ENCODE assay signal across 8 mouse cellular contexts in the genomic region with DNA sequence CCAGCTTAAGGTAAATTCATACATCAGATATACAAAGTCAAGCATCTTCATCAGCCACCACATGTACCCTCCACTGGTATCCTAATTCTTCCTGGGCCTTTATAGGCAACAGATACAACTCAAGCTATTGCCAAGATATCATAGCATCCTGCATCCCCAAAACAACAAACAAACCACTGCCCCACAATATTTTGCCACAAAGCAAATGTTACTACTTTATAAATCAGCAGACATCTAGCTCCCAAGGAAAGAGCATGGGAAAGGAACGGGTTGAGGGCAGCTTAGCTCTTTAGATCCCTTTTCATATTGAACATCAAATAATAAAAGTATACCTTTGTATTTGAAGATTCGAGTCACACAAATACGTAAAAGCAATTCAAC. TPM values are rescaled to one million over a fixed set of nuclear protein-coding genes. Genes with fewer than 3 reads are reported as not detected.
A peak's percentile ranks its signal among the peaks of the same experiment; 100 is the strongest.
DNase-seq lines count a peak whose midpoint lies in the region; ATAC-seq and TF ChIP-seq lines count a peak whose summit lies in the region.

No protein-coding gene starts in this region.

- 10% methylated on average over 3 of the region's 3 CpGs for WGBS in kidney, adult 2 months
- 19% methylated on average over 3 of the region's 3 CpGs for WGBS in hindbrain, embryonic 11.5 days
- WGBS in midbrain, embryonic 11.5 days: 9% methylated on average over 3 of the region's 3 CpGs

- TF ChIP-seq CTCF in kidney, adult 2 months (conservative IDR thresholded peaks at IDR 0.05; ENCODE audit: insufficient read depth, insufficient read length, low read depth, low read length): no peak
- no peak for TF ChIP-seq CTCF in bone marrow macrophage, adult 2 months (IDR thresholded peaks at IDR 0.05; ENCODE audit: low read depth, low read length)

- peak overlapping the region; percentile 86 for H3K27ac ChIP-seq in kidney, adult 2 months (ENCODE audit: insufficient read depth, low read depth, low read length)
- peak overlapping the region; percentile 82 for H3K27ac ChIP-seq in bone marrow macrophage, adult 2 months (ENCODE audit: insufficient read depth, low read depth, low read length)
- H3K27ac ChIP-seq in hindbrain, embryonic 11.5 days (ENCODE audit: low read depth, low read length): no peak overlapping the region
- peak overlapping the region; percentile 69; the same call in 1 of the 2 replicates for H3K27ac ChIP-seq in midbrain, embryonic 11.5 days (ENCODE audit: low read depth, low read length)

- H3K4me3 ChIP-seq in kidney, adult 2 months (ENCODE audit: insufficient read depth, low read depth, low read length): peak overlapping the region; percentile 80
- H3K4me3 ChIP-seq in bone marrow macrophage, adult 2 months (ENCODE audit: insufficient read depth, low read length): peak overlapping the region; percentile 64
- H3K4me3 ChIP-seq in hindbrain, embryonic 11.5 days (ENCODE audit: low read depth, low read length): peak overlapping the region; percentile 52
- peak overlapping the region; percentile 50 for H3K4me3 ChIP-seq in midbrain, embryonic 11.5 days (ENCODE audit: low read depth, low read length)

- peak overlapping the region; percentile 62 for H3K4me2 ChIP-seq in hindbrain, embryonic 11.5 days (replicated peaks; ENCODE audit: low read depth, low read length)
- peak overlapping the region; percentile 61 for H3K4me2 ChIP-seq in midbrain, embryonic 11.5 days

- no peak for TF ChIP-seq POLR2A in kidney, adult 2 months (IDR thresholded peaks at IDR 0.05; ENCODE audit: low read depth, low read length)
- no peak for TF ChIP-seq POLR2A in bone marrow macrophage, adult 2 months (IDR thresholded peaks at IDR 0.05; ENCODE audit: borderline replicate concordance, low read depth, low read length)

- H3K4me1 ChIP-seq in kidney, adult 2 months (ENCODE audit: control insufficient read depth, insufficient read depth, low read length): no peaks in the 10 kb centered on the region
- peaks cover 13% of the 10 kb centered on the region for H3K4me1 ChIP-seq in bone marrow macrophage, adult 2 months (ENCODE audit: control insufficient read depth, insufficient read depth, low read length)
- no peaks in the 10 kb centered on the region; the same call in 1 of the 2 replicates for H3K4me1 ChIP-seq in hindbrain, embryonic 11.5 days (replicated peaks; ENCODE audit: control insufficient read depth, insufficient read depth, low read length)
- no peaks in the 10 kb centered on the region for H3K4me1 ChIP-seq in midbrain, embryonic 11.5 days (ENCODE audit: control insufficient read depth, insufficient read depth, low read length)

- no peaks in the 10 kb centered on the region for H3K36me3 ChIP-seq in kidney, adult 2 months (ENCODE audit: control insufficient read depth, insufficient read depth, low read length)
- H3K36me3 ChIP-seq in hindbrain, embryonic 11.5 days (ENCODE audit: control insufficient read depth, insufficient read depth, low read length): no peaks in the 10 kb centered on the region
- no peaks in the 10 kb centered on the region for H3K36me3 ChIP-seq in midbrain, embryonic 11.5 days (ENCODE audit: control insufficient read depth, insufficient read depth, low read length)

- H3K9ac ChIP-seq in hindbrain, embryonic 11.5 days (ENCODE audit: low read depth, low read length): peak overlapping the region; percentile 80
- peak overlapping the region; percentile 83 for H3K9ac ChIP-seq in midbrain, embryonic 11.5 days (ENCODE audit: low read length)

- no peak for ATAC-seq in hindbrain, embryonic 11.5 days (ENCODE audit: low FRiP score)
- no peak for ATAC-seq in midbrain, embryonic 11.5 days (ENCODE audit: low FRiP score)
- no peak for ATAC-seq in cerebellum, adult (ENCODE audit: insufficient number of reproducible peaks, low FRiP score, low TSS enrichment)

- H3K9me3 ChIP-seq in hindbrain, embryonic 11.5 days (ENCODE audit: control insufficient read depth, low read length): no peaks in the 10 kb centered on the region
- no peaks in the 10 kb centered on the region for H3K9me3 ChIP-seq in midbrain, embryonic 11.5 days (ENCODE audit: control insufficient read depth, low read length)

- no peaks in the 10 kb centered on the region for H3K27me3 ChIP-seq in kidney, adult 2 months (replicated peaks; ENCODE audit: control insufficient read depth, insufficient read depth, low read length)
- no peaks in the 10 kb centered on the region for H3K27me3 ChIP-seq in hindbrain, embryonic 11.5 days (ENCODE audit: control insufficient read depth, insufficient read depth, low read length)
- H3K27me3 ChIP-seq in midbrain, embryonic 11.5 days (ENCODE audit: control insufficient read depth, insufficient read depth, low read length): no peaks in the 10 kb centered on the region

- no peak for DNase-seq in kidney, adult 2 months
- DNase-seq in kidney, adult 8-10 months: no peak
- no peak for DNase-seq in hindbrain, embryonic 11.5 days (ENCODE audit: low spot score)
- peak; percentile 90 for DNase-seq in midbrain, embryonic 11.5 days (ENCODE audit: low spot score, missing footprints)
- no peak for DNase-seq in kidney, postnatal 36 days
- no peak for DNase-seq in c-Kit-positive CD71-positive TER-119-positive erythroid progenitor cells, embryonic 14.5 days (ENCODE audit: low spot score)

RNA-seq across cellular contexts. Expression of a gene that starts 0.6 kb away (rescaled TPM):
- 4.7 and 5.2 TPM in 2 replicates for polyA plus RNA-seq in kidney, adult 2 months (2012; rRNA removed)
- polyA plus RNA-seq in bone marrow macrophage, adult 2 months (2012; ENCODE audit: insufficient read depth, insufficient read length, missing spikeins): 60.3 and 61.0 TPM in 2 replicates
- polyA plus RNA-seq in hindbrain, embryonic 11.5 days (2014; fragmentation: Nextera tagmentation; extraction: Ambion mirVana): 1.5 and 1.6 TPM in 2 replicates
- 1.3 and 1.8 TPM in 2 replicates for polyA plus RNA-seq in midbrain, embryonic 11.5 days (2014; fragmentation: Nextera tagmentation; extraction: Ambion mirVana)

RNA-seq across cellular contexts. Expression of a gene that starts 57.0 kb away (rescaled TPM):
- polyA plus RNA-seq in kidney, adult 2 months (2012; rRNA removed): 4.6 and 4.9 TPM in 2 replicates
- polyA plus RNA-seq in bone marrow macrophage, adult 2 months (2012; ENCODE audit: insufficient read depth, insufficient read length, missing spikeins): 0.20 TPM in 2 replicates
- polyA plus RNA-seq in hindbrain, embryonic 11.5 days (2014; fragmentation: Nextera tagmentation; extraction: Ambion mirVana): 1.0 and 1.1 TPM in 2 replicates
- 1.1 TPM in 2 replicates for polyA plus RNA-seq in midbrain, embryonic 11.5 days (2014; fragmentation: Nextera tagmentation; extraction: Ambion mirVana)
